Mouse (Mus musculus) heart, embryonic 15.5 days (tissue): ENCODE measurements around the gene Chd2. TPM values are rescaled to one million over a fixed set of nuclear protein-coding genes. Genes with fewer than 3 reads are reported as not detected.

Experiments used
- ATAC-seq: fragments of 200-750 bp; cut with Nextera tagmentation; replicated peaks from 2 replicates; pipeline ENCODE4 v1.8.0; 2017; ENCODE audit warnings: low read depth, moderate TSS enrichment; ENCODE audit not compliant: insufficient number of reproducible peaks, insufficient read depth, low FRiP score
- H3K27ac ChIP-seq: fragments of 300-500 bp; sonication (generic); 2 replicates; pipeline ENCODE4 v1.5.1; 2015; ENCODE audit warnings: mild to moderate bottlenecking, inconsistent platforms
- H3K27me3 ChIP-seq: fragments of 300-500 bp; sonication (generic); 2 replicates; pipeline ENCODE4 v1.6.1; 2015; ENCODE audit warnings: inconsistent platforms
- H3K36me3 ChIP-seq: fragments of 300-500 bp; sonication (generic); 2 replicates; pipeline ENCODE4 v1.6.1; 2015; ENCODE audit warnings: mild to moderate bottlenecking, inconsistent platforms
- H3K4me1 ChIP-seq: fragments of 300-500 bp; sonication (generic); replicated peaks from 2 replicates; pipeline ENCODE4 v1.6.1; 2015; ENCODE audit warnings: inconsistent platforms
- H3K4me2 ChIP-seq: fragments of 300-500 bp; sonication (generic); 2 replicates; pipeline ENCODE4 v1.6.1; 2015; ENCODE audit warnings: inconsistent platforms, mild to moderate bottlenecking, moderate library complexity
- H3K4me3 ChIP-seq: fragments of 300-500 bp; sonication (generic); 2 replicates; pipeline ENCODE4 v1.5.1; 2015; ENCODE audit warnings: mild to moderate bottlenecking, inconsistent platforms
- H3K9ac ChIP-seq: fragments of 300-500 bp; sonication (generic); 2 replicates; pipeline ENCODE4 v1.6.1; 2015; ENCODE audit warnings: mild to moderate bottlenecking, inconsistent platforms
- H3K9me3 ChIP-seq: fragments of 300-500 bp; sonication (generic); replicated peaks from 2 replicates; pipeline ENCODE4 v1.6.1; 2016; ENCODE audit warnings: inconsistent platforms
- WGBS: fragments of 180-500 bp; shearing (Covaris S2); methylation state at CpG from one replicate; pipeline ENCODE4 v1.1.7; 2015; ENCODE audit warnings: mixed read lengths; 5-methylcytosine and 5-hydroxymethylcytosine counted together
- polyA plus RNA-seq: library from polyadenylated mRNA; unstranded; fragments of >200 nt; fragmentation: Nextera tagmentation; extraction: Ambion mirVana; gene quantifications from 2 replicates; pipeline ENCODE4 v1.2.1, GENCODE M21; 2015

The Chd2 gene
- polyA plus RNA-seq, 1 experiment from 2014 or later, result 41.2 TPM

DNA sequence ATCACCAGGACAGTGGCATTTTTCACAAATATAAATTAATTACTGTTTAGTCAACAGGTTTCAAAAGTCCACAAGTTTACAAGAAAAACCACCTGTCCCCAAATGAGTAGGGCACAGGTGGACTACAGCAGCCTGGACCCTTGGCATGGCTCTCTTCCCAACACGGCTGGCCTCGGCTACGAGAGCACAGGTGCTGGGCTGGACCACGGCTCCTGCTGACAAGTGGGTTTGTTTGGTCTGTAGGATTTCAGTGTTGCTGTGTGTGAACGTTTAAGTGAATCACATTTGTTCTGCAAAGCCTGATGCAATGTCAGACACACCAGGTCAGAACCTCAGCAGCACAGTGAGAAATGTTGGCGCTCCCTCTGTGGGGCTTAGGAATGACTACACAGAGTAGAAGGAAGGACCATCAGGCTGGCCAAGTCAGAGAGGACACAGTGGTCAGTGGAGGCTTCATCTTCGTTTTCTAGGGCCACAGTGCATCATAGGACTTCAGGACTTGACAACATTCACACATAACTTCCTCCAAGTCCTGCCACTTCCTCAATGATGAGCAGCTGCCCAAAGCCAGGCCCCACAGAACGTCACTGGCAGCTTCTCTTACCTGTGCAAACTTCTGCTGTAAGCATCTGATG, 114.8 kb downstream of the Chd2 start:
- ATAC-seq, result no peak
- Histone ChIP-seq H3K9ac (no peak overlapping the region), H3K4me1 (peaks cover 21% of the 10 kb centered on the region), H3K9me3 (no peaks in the 10 kb centered on the region), H3K4me2 (no peak overlapping the region), H3K27ac (no peak overlapping the region), H3K36me3 (peaks cover 43% of the 10 kb centered on the region), H3K4me3 (no peak overlapping the region), H3K27me3 (no peaks in the 10 kb centered on the region)
- WGBS, result 86% methylated on average over 8 of the region's 8 CpGs

DNA sequence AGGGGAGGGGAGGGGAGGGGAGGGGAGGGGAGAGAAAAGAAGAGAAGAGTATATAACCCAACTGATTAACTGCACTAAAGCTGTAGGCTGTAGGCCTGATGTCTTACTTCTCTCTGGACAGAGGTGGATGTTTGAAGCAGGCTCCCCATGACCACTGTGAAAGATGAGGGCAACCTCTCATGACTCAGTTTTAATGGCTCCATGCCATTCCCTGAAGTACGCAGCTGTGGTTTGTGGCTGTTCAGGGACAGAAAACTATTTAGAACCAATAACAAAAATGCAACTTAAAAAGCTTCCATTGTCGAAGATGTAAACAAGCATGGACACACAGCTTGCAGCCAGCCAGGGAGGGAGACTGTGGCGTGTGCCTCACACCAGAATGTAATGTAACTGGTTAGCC, 115.4 kb downstream of the Chd2 start:
- ATAC-seq, result no peak
- no peak overlapping the region for H3K4me2 ChIP-seq
- 76% methylated on average over 3 of the region's 3 CpGs for WGBS
- H3K4me3 ChIP-seq, result no peak overlapping the region
- H3K27ac ChIP-seq, result no peak overlapping the region
- peaks cover 40% of the 10 kb centered on the region for H3K36me3 ChIP-seq
- H3K27me3 ChIP-seq, result no peaks in the 10 kb centered on the region
- H3K9me3 ChIP-seq, result no peaks in the 10 kb centered on the region
- H3K4me1 ChIP-seq, result peaks cover 27% of the 10 kb centered on the region
- H3K9ac ChIP-seq, result no peak overlapping the region

GRCm38 (mm10) chr7:73425451-73425850, 116.2 kb downstream of the Chd2 start:
- no peak overlapping the region for H3K4me2 ChIP-seq
- H3K9ac ChIP-seq, result no peak overlapping the region
- H3K9me3 ChIP-seq, result no peaks in the 10 kb centered on the region
- peaks cover 31% of the 10 kb centered on the region for H3K4me1 ChIP-seq
- no peaks in the 10 kb centered on the region for H3K27me3 ChIP-seq
- H3K36me3 ChIP-seq, result peaks cover 38% of the 10 kb centered on the region
- H3K4me3 ChIP-seq, result no peak overlapping the region
- no peak for ATAC-seq
- WGBS, result 89% methylated on average over 7 of the region's 7 CpGs
- H3K27ac ChIP-seq, result peak overlapping the region; percentile 43; the same call in 1 of the 2 replicates

DNA sequence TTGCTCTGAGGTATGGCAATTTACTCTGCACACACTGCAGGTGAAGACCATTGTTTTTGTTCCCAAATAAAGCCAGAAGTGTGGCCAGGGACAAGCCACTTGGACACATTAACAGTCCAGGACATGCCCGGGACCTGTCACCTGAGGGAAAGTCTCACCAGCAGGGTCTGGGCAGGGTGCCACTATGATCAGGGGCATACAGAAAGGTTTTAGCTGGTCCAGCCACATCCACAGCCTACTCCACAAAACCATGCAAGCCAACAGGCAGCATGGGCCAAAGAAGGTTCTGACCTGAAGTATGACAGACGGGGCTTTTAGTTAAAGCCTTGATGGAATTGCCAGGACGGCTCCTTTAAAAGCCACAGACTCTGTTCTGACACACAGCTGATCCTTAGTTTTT, 116.9 kb downstream of the Chd2 start:
- Histone ChIP-seq H3K27me3 (no peaks in the 10 kb centered on the region), H3K4me1 (peaks cover 31% of the 10 kb centered on the region), H3K9ac (no peak overlapping the region), H3K9me3 (no peaks in the 10 kb centered on the region), H3K4me3 (no peak overlapping the region), H3K36me3 (peaks cover 31% of the 10 kb centered on the region), H3K27ac (peak overlapping the region; percentile 43), H3K4me2 (no peak overlapping the region)
- 60% methylated on average over 3 of the region's 3 CpGs for WGBS
- no peak for ATAC-seq

- Histone ChIP-seq H3K4me2 (no peak overlapping the region), H3K9me3 (no peaks in the 10 kb centered on the region), H3K27me3 (no peaks in the 10 kb centered on the region), H3K4me1 (peaks cover 33% of the 10 kb centered on the region), H3K27ac (peak overlapping the region; percentile 43), H3K36me3 (peaks cover 26% of the 10 kb centered on the region), H3K9ac (no peak overlapping the region), H3K4me3 (no peak overlapping the region)
- no peak for ATAC-seq
- WGBS, result 53% methylated on average over 3 of the region's 3 CpGs
Observed at GRCm38 (mm10) chr7:73424243-73424642, 117.4 kb downstream of the Chd2 start.

GRCm38 (mm10) chr7:73423236-73423635, 118.4 kb downstream of the Chd2 start:
- 67% methylated on average over 13 of the region's 13 CpGs for WGBS
- Histone ChIP-seq H3K9ac (no peak overlapping the region), H3K27me3 (no peaks in the 10 kb centered on the region), H3K4me3 (no peak overlapping the region), H3K4me1 (peaks cover 33% of the 10 kb centered on the region), H3K27ac (no peak overlapping the region), H3K36me3 (peaks cover 16% of the 10 kb centered on the region), H3K9me3 (no peaks in the 10 kb centered on the region), H3K4me2 (no peak overlapping the region)
- no peak for ATAC-seq

DNA sequence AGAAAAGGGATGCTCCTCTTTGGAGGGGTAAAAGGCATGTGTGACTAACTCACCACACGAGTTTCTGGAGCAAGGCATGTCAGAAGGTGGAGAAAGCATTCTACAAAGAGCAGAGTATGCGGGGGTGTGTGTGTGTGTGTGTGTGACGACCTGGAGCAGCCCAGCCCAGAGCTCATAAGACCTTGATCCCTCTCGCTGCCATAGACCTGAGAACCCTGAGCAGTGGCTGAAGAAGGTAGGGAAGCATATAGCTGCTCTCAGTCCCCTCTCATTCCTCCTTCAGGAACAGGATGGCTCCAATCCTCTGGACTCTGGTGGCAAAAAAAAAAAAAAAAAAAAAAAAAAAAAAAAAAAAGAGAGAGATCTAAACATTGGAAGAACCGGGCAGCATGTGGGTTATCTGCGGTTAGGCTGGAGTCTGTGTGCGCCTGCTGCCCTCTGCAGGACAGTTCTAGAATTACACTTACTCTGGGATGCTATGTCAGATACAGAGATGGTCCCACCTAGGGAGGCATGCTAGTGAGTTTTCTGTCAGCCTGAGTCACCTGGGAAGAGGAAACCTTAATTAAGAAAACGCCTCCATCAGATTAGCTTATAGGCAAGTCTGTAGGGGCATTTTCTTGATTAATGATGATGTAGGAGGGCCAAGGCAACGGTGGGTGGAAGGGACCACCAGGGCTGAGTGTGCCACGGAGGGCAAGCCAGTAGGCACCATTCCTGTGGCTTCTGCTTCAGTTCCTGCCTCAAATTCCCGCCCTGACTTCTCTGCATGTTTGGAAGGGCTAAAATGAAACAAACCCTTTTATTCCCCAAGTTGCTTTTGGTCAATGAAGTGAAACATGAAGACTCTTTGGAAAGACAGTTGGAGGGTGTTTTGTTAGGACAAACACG, 119.2 kb downstream of the Chd2 start:
- H3K36me3 ChIP-seq, result peaks cover 9% of the 10 kb centered on the region
- no peaks in the 10 kb centered on the region for H3K27me3 ChIP-seq
- ATAC-seq, result no peak
- H3K4me2 ChIP-seq, result no peak overlapping the region
- no peaks in the 10 kb centered on the region for H3K9me3 ChIP-seq
- WGBS, result 35% methylated on average over 12 of the region's 12 CpGs
- H3K27ac ChIP-seq, result no peak overlapping the region
- no peak overlapping the region for H3K4me3 ChIP-seq
- peaks cover 33% of the 10 kb centered on the region for H3K4me1 ChIP-seq
- no peak overlapping the region for H3K9ac ChIP-seq

GRCm38 (mm10) chr7:73421278-73422015, 120.2 kb downstream of the Chd2 start:
- 48% methylated on average over 9 of the region's 9 CpGs for WGBS
- Histone ChIP-seq H3K4me3 (no peak overlapping the region), H3K9me3 (no peaks in the 10 kb centered on the region), H3K4me2 (no peak overlapping the region), H3K36me3 (no peaks in the 10 kb centered on the region; the same call in 1 of the 2 replicates), H3K9ac (no peak overlapping the region), H3K27me3 (no peaks in the 10 kb centered on the region), H3K4me1 (peaks cover 33% of the 10 kb centered on the region), H3K27ac (no peak overlapping the region)
- no peak for ATAC-seq

DNA sequence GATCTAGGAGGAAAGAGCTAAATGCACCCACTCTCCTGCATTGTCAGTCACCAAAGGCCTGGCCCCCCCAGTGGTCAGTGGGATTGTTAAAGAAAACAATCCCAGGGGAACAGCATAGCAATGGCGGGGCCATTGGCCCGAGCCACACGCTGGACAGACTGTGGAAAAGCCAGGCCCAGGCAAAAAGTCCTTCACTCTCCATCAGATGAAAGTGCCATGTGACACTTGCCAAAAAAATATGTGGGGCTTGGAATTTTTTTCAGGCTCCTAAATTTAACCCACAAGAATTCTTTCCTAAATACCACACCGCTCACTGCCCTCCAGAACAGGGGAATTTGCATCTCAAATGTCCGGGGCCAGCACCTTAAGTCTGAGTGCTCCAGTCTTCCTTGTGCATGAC, 120.8 kb downstream of the Chd2 start:
- H3K9ac ChIP-seq, result no peak overlapping the region
- H3K36me3 ChIP-seq, result no peaks in the 10 kb centered on the region
- no peak overlapping the region for H3K4me2 ChIP-seq
- H3K9me3 ChIP-seq, result no peaks in the 10 kb centered on the region
- H3K4me3 ChIP-seq, result no peak overlapping the region
- no peaks in the 10 kb centered on the region for H3K27me3 ChIP-seq
- no peak overlapping the region for H3K27ac ChIP-seq
- 45% methylated on average over 5 of the region's 5 CpGs for WGBS
- peaks cover 33% of the 10 kb centered on the region for H3K4me1 ChIP-seq
- ATAC-seq, result no peak

DNA sequence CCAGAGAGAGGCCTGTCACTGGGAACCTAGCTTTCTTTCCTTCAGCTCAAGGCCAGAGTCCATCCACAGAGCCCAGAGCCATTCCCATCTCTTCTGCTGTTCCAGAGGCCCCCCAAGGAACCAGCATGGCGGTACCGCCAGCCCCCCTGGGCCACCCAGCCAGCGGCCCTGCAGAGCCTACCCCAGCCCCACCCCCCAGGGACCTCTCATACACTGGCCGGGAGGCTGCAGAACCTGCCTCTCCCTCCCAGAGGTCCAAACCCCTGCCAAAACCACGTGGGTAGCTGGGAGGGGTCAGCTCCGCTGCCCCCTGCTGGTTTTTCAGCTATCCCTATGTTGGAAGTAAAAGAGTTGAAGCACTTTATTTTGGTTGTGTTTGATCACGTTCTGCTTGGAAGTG, 122.3 kb downstream of the Chd2 start:
- Histone ChIP-seq H3K36me3 (no peaks in the 10 kb centered on the region), H3K27ac (no peak overlapping the region), H3K4me1 (peaks cover 24% of the 10 kb centered on the region), H3K27me3 (no peaks in the 10 kb centered on the region), H3K4me3 (no peak overlapping the region), H3K4me2 (no peak overlapping the region), H3K9me3 (no peaks in the 10 kb centered on the region), H3K9ac (no peak overlapping the region)
- WGBS, result 48% methylated on average over 7 of the region's 7 CpGs
- ATAC-seq, result no peak

- Histone ChIP-seq H3K4me1 (peaks cover 16% of the 10 kb centered on the region), H3K4me2 (no peak overlapping the region), H3K36me3 (no peaks in the 10 kb centered on the region), H3K27me3 (no peaks in the 10 kb centered on the region), H3K9me3 (no peaks in the 10 kb centered on the region), H3K9ac (no peak overlapping the region), H3K27ac (no peak overlapping the region), H3K4me3 (no peak overlapping the region)
- ATAC-seq, result no peak
- WGBS, result 88% methylated on average over 14 of the region's 14 CpGs
Observed at GRCm38 (mm10) chr7:73414192-73414591, 127.4 kb downstream of the Chd2 start.
